Mouse (Mus musculus) liver, embryonic 14.5 days (tissue): Measurements from ENCODE around the gene Pkd1. TPM values are rescaled to one million over a fixed set of nuclear protein-coding genes. Genes with fewer than 3 reads are reported as not detected.

ENCODE experiments used
- ATAC-seq: fragments of 200-750 bp; cut with Nextera tagmentation; 2 replicates; pipeline ENCODE4 v1.8.0; 2017; ENCODE audit warnings: moderate number of reproducible peaks, mild to moderate bottlenecking, moderate library complexity; ENCODE audit not compliant: insufficient read depth
- DNase-seq, 3 experiments: peaks; one replicate each; pipeline ENCODE4 v3.0.0-alpha.2; 2012 to 2013; ENCODE audit warnings: low read depth in 3 of 3, low spot score in 3 of 3
- H3K27ac ChIP-seq: fragments of 300-500 bp; sonication (generic); 2 replicates; pipeline ENCODE4 v1.5.1; 2014; ENCODE audit warnings: moderate library complexity, mild to moderate bottlenecking, control low read depth, inconsistent platforms
- H3K27me3 ChIP-seq: fragments of 300-500 bp; sonication (generic); 2 replicates; pipeline ENCODE4 v1.6.1; 2014; ENCODE audit warnings: mild to moderate bottlenecking, low read length, moderate library complexity; ENCODE audit not compliant: control insufficient read depth, insufficient read depth
- H3K36me3 ChIP-seq: fragments of 300-500 bp; sonication (generic); replicated peaks from 2 replicates; pipeline ENCODE4 v1.6.1; 2014; ENCODE audit warnings: low read depth; ENCODE audit not compliant: control insufficient read depth, insufficient read depth
- H3K4me1 ChIP-seq, 2 experiments: fragments of 200-500 bp in 1 of 2; fragments of 300-500 bp in 1 of 2; sonication (generic) in 1 of 2; replicated peaks; 2 replicates each; pipeline ENCODE4 v1.6.1; 2012 to 2014; ENCODE audit warnings: antibody characterized with exemption in 1 of 2, inconsistent platforms in 1 of 2, low read length in 1 of 2; ENCODE audit not compliant: control insufficient read depth in 2 of 2, insufficient read depth in 2 of 2
- H3K4me2 ChIP-seq: fragments of 300-500 bp; sonication (generic); 2 replicates; pipeline ENCODE4 v1.6.1; 2014; ENCODE audit warnings: low read depth, mild to moderate bottlenecking, control low read depth, moderate library complexity
- H3K4me3 ChIP-seq, 2 experiments: fragments of 200-500 bp in 1 of 2; fragments of 300-500 bp in 1 of 2; sonication (generic) in 1 of 2; 2 replicates each; pipeline ENCODE4 v1.5.1; 2012 to 2014; ENCODE audit warnings: low read depth in 2 of 2, low read length in 2 of 2, mild to moderate bottlenecking in 2 of 2, control low read depth in 1 of 2, inconsistent platforms in 1 of 2, moderate library complexity in 1 of 2; ENCODE audit not compliant: insufficient read depth in 1 of 2
- H3K9ac ChIP-seq: fragments of 300-500 bp; sonication (generic); replicated peaks from 2 replicates; pipeline ENCODE4 v1.6.1; 2014; ENCODE audit warnings: mild to moderate bottlenecking, control low read depth, moderate library complexity
- H3K9me3 ChIP-seq: fragments of 300-500 bp; sonication (generic); 2 replicates; pipeline ENCODE4 v1.6.1; 2016; ENCODE audit warnings: low read length, mixed read lengths; ENCODE audit not compliant: control insufficient read depth
- CTCF ChIP-seq: IDR thresholded peaks from 2 replicates; pipeline ENCODE4 v1.5.1; 2016; ENCODE audit warnings: antibody characterized with exemption, low read depth, control low read depth
- EP300 ChIP-seq: IDR thresholded peaks from 2 replicates; pipeline ENCODE4 v1.6.1; 2016; ENCODE audit warnings: antibody characterized with exemption, low read depth
- WGBS: fragments of 180-500 bp; shearing (Covaris S2); extraction: QIAGEN DNeasy Blood & Tissue Kit; methylation state at CpG from one replicate; pipeline ENCODE4 v1.1.7; 2014; ENCODE audit not compliant: insufficient replicate concordance; 5-methylcytosine and 5-hydroxymethylcytosine counted together
- polyA plus RNA-seq, 2 experiments: library from polyadenylated mRNA; depleted of rRNA in 1 of 2; stranded (reverse) in 1 of 2; unstranded in 1 of 2; fragments of >200 nt; fragmentation: Nextera tagmentation in 1 of 2; extraction: Ambion mirVana in 1 of 2; gene quantifications; 2 replicates each; pipeline versions ENCODE4 v1.2.1 to v1.2.3; 2012 to 2014

Gene Pkd1
- polyA plus RNA-seq, 2 experiments: 1.8 to 3.4 TPM

- Histone ChIP-seq H3K9me3 (no peaks in the 10 kb centered on the region), H3K9ac (no peak overlapping the region), H3K27ac (no peak overlapping the region), H3K36me3 (peaks cover 12% of the 10 kb centered on the region; the same call in 1 of the 2 replicates), H3K4me2 (no peak overlapping the region), H3K27me3 (no peaks in the 10 kb centered on the region), H3K4me1 (no peaks in the 10 kb centered on the region), H3K4me3 (no peak overlapping the region)
- no peak for DNase-seq
- TF ChIP-seq EP300 (no peak), CTCF (no peak)
- no peak for ATAC-seq
- 82% methylated on average over 19 of the region's 19 CpGs for WGBS
These were observed 47.0 kb downstream of the Pkd1 start for GRCm38 (mm10) chr17:24596471-24597183.

GRCm38 (mm10) chr17:24597989-24598388, 48.4 kb downstream of the Pkd1 start:
- Histone ChIP-seq H3K27ac (no peak overlapping the region), H3K9ac (no peak overlapping the region), H3K27me3 (no peaks in the 10 kb centered on the region), H3K4me1 (no peaks in the 10 kb centered on the region), H3K4me2 (no peak overlapping the region), H3K4me3 (no peak overlapping the region), H3K36me3 (peaks cover 12% of the 10 kb centered on the region; the same call in 1 of the 2 replicates), H3K9me3 (no peaks in the 10 kb centered on the region)
- TF ChIP-seq EP300 (no peak), CTCF (no peak)
- DNase-seq (no peak), ATAC-seq (no peak)
- WGBS: 83% methylated on average over 3 of the region's 3 CpGs

GRCm38 (mm10) chr17:24600502-24600901, 50.9 kb downstream of the Pkd1 start:
- H3K27ac ChIP-seq: no peak overlapping the region
- ATAC-seq (no peak), DNase-seq (no peak)
- no peak overlapping the region for H3K4me2 ChIP-seq
- no peak overlapping the region for H3K4me3 ChIP-seq
- no peaks in the 10 kb centered on the region for H3K9me3 ChIP-seq
- H3K9ac ChIP-seq: no peak overlapping the region
- peaks cover 8% of the 10 kb centered on the region; the same call in 1 of the 2 replicates for H3K36me3 ChIP-seq
- no peaks in the 10 kb centered on the region for H3K27me3 ChIP-seq
- H3K4me1 ChIP-seq: 0 out of 4 replicates have a peak, but pooled peaks cover 0 to 3% of the 10 kb centered on the region in 2 experiments
- no peak for TF ChIP-seq CTCF
- TF ChIP-seq EP300: no peak
- 93% methylated on average over 4 of the region's 4 CpGs for WGBS

- Histone ChIP-seq H3K4me1 (peaks cover 8 to 17% of the 10 kb centered on the region in 2 experiments), H3K27ac (no peak overlapping the region), H3K4me2 (no peak overlapping the region), H3K36me3 (no peaks in the 10 kb centered on the region; the same call in 1 of the 2 replicates), H3K27me3 (no peaks in the 10 kb centered on the region), H3K4me3 (no peak overlapping the region), H3K9ac (no peak overlapping the region), H3K9me3 (no peaks in the 10 kb centered on the region)
- ATAC-seq (no peak), DNase-seq (no peak)
- TF ChIP-seq CTCF: no peak
- no peak for TF ChIP-seq EP300
- 64% methylated on average over 8 of the region's 8 CpGs for WGBS
These were observed 54.3 kb downstream of the Pkd1 start for GRCm38 (mm10) chr17:24603961-24604360.

- no peak for DNase-seq
- TF ChIP-seq CTCF: no peak
- TF ChIP-seq EP300: no peak
- no peaks in the 10 kb centered on the region for H3K9me3 ChIP-seq
- H3K9ac ChIP-seq: no peak overlapping the region
- H3K36me3 ChIP-seq: no peaks in the 10 kb centered on the region; the same call in 1 of the 2 replicates
- peaks cover 8 to 23% of the 10 kb centered on the region in 2 experiments for H3K4me1 ChIP-seq
- no peaks in the 10 kb centered on the region for H3K27me3 ChIP-seq
- ATAC-seq: no peak
- WGBS: 86% methylated on average over 3 of the region's 3 CpGs
- no peak overlapping the region for H3K27ac ChIP-seq
- no peak overlapping the region for H3K4me2 ChIP-seq
- no peak overlapping the region for H3K4me3 ChIP-seq
These were observed 54.9 kb downstream of the Pkd1 start for GRCm38 (mm10) chr17:24604557-24604956.
